Mouse (Mus musculus) neural tube, embryonic 11.5 days (tissue): ENCODE results near the gene Gatad2b. TPM values are rescaled to one million over a fixed set of nuclear protein-coding genes. Genes with fewer than 3 reads are reported as not detected.
A peak's percentile ranks its signal among the peaks of the same experiment; 100 is the strongest.

Experiments used
- ATAC-seq: fragments of 200-750 bp; cut with Nextera tagmentation; 2 replicates; pipeline ENCODE4 v1.8.0; 2017; ENCODE audit warnings: moderate number of reproducible peaks, mild to moderate bottlenecking, moderate TSS enrichment, moderate library complexity; ENCODE audit not compliant: insufficient read depth, low FRiP score, low TSS enrichment
- DNase-seq: peaks from one replicate; pipeline ENCODE4 v3.0.0-alpha.2; 2015; ENCODE audit warnings: low spot score
- H3K27ac ChIP-seq: fragments of 300-500 bp; sonication (generic); 2 replicates; pipeline ENCODE4 v1.5.1; 2014; ENCODE audit warnings: low read depth, mild to moderate bottlenecking, low read length
- H3K27me3 ChIP-seq: fragments of 300-500 bp; sonication (generic); 2 replicates; pipeline ENCODE4 v1.6.1; 2014; ENCODE audit warnings: mild to moderate bottlenecking, low read length, mixed read lengths; ENCODE audit not compliant: control insufficient read depth, insufficient read depth
- H3K36me3 ChIP-seq: fragments of 300-500 bp; sonication (generic); 2 replicates; pipeline ENCODE4 v1.6.1; 2014; ENCODE audit warnings: mild to moderate bottlenecking, low read length, moderate library complexity, mixed read lengths; ENCODE audit not compliant: control insufficient read depth, insufficient read depth
- H3K4me1 ChIP-seq: fragments of 300-500 bp; sonication (generic); 2 replicates; pipeline ENCODE4 v1.6.1; 2014; ENCODE audit warnings: low read length, mixed read lengths; ENCODE audit not compliant: control insufficient read depth, insufficient read depth
- H3K4me2 ChIP-seq: fragments of 300-500 bp; sonication (generic); 2 replicates; pipeline ENCODE4 v1.6.1; 2014; ENCODE audit warnings: low read depth, mild to moderate bottlenecking, moderate library complexity
- H3K4me3 ChIP-seq: fragments of 300-500 bp; sonication (generic); 2 replicates; pipeline ENCODE4 v1.5.1; 2014; ENCODE audit warnings: low read depth, low read length
- H3K9ac ChIP-seq: fragments of 300-500 bp; sonication (generic); 2 replicates; pipeline ENCODE4 v1.6.1; 2014; ENCODE audit warnings: mild to moderate bottlenecking, low read length
- H3K9me3 ChIP-seq: fragments of 300-500 bp; sonication (generic); 2 replicates; pipeline ENCODE4 v1.6.1; 2016; ENCODE audit warnings: low read length; ENCODE audit not compliant: control insufficient read depth
- WGBS: fragments of 180-500 bp; shearing (Covaris S2); extraction: QIAGEN DNeasy Blood & Tissue Kit; methylation state at CpG from one replicate; pipeline ENCODE4 v1.1.7; 2014; 5-methylcytosine and 5-hydroxymethylcytosine counted together
- polyA plus RNA-seq: library from polyadenylated mRNA; unstranded; fragments of >200 nt; fragmentation: Nextera tagmentation; extraction: Ambion mirVana; gene quantifications from 2 replicates; pipeline ENCODE4 v1.2.1, GENCODE M21; 2014

The Gatad2b gene
- polyA plus RNA-seq, 1 experiment from 2014 or later: 9.2 TPM

GRCm38 (mm10) chr3:90264687-90265033 lies 28.3 kb upstream of the Gatad2b start:
- DNase-seq: no peak
- Histone ChIP-seq H3K4me3 (peak overlapping the region; percentile 87), H3K4me1 (peaks cover 7% of the 10 kb centered on the region), H3K4me2 (peak overlapping the region; percentile 89; the same call in 1 of the 2 replicates), H3K36me3 (peaks cover 15% of the 10 kb centered on the region), H3K27ac (peak overlapping the region; percentile 92; the same call in 1 of the 2 replicates), H3K9ac (peak overlapping the region; percentile 10; the same call in 1 of the 2 replicates), H3K9me3 (no peaks in the 10 kb centered on the region), H3K27me3 (no peaks in the 10 kb centered on the region)
- 38% methylated on average over 10 of the region's 10 CpGs for WGBS
- ATAC-seq: no peak

DNA sequence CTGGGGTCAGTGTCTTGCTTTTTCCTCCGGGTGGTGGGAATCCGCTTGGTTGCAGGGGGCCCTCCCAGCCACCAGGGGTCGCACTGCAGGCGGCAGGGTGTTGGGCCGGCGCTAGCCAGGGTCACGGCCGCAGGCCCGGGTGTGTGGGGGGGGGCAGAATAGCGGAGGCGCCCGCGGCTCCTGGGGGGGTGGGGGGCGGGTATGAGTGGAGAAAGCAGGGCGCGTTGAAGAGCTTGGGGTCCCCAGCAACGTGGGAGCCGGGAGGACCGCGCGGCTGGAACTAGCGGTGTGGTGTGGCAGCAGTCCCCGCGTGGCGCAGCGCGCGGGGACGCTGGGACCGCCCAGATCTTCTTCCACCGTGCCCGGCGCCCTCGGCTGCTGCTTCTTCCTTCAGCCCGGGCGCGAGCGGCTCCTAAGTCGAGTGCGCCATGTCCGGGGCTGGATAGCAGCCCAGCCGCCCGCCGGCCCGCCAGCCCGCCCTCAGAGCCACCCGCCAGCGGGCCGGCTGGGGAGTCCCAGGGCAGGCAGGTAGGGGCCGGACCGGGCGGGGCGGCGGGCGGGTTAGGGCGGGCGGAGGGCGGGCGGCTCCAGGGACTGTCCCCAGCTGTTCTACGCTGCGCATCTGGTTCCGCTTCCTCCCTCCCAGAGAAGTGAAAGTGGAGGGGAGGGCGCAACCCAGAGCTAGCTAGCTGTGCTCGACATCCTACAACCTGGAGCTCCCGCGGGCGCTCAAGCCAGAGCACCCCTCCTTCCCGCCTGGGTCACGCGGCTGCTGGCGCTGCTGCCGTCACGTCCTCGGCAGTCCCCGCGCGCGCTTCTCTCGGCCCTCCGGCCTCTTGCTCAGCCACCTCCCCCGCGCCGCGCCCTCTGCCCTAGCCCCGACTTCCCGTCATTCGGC lies 27.7 kb upstream of the Gatad2b start, which contains the start of gene Dennd4b:
Dennd4b (plus strand) TSS at position 152 of the 898 bp plus-strand sequence.
- H3K9me3 ChIP-seq: no peaks in the 10 kb centered on the region
- DNase-seq: peak; percentile 87
- peak within 1 kb of the TSS; percentile 92 for H3K27ac ChIP-seq
- peaks cover 13% of the 10 kb centered on the region for H3K36me3 ChIP-seq
- peak within 1 kb of the TSS; percentile 89 for H3K4me2 ChIP-seq
- peaks cover 7% of the 10 kb centered on the region for H3K4me1 ChIP-seq
- H3K9ac ChIP-seq: peak within 1 kb of the TSS; percentile 95
- peak within 1 kb of the TSS; percentile 87 for H3K4me3 ChIP-seq
- ATAC-seq: peak; percentile 81
- H3K27me3 ChIP-seq: no peaks in the 10 kb centered on the region
- WGBS: under 1% methylated on average over 43 of the region's 87 CpGs

DNA sequence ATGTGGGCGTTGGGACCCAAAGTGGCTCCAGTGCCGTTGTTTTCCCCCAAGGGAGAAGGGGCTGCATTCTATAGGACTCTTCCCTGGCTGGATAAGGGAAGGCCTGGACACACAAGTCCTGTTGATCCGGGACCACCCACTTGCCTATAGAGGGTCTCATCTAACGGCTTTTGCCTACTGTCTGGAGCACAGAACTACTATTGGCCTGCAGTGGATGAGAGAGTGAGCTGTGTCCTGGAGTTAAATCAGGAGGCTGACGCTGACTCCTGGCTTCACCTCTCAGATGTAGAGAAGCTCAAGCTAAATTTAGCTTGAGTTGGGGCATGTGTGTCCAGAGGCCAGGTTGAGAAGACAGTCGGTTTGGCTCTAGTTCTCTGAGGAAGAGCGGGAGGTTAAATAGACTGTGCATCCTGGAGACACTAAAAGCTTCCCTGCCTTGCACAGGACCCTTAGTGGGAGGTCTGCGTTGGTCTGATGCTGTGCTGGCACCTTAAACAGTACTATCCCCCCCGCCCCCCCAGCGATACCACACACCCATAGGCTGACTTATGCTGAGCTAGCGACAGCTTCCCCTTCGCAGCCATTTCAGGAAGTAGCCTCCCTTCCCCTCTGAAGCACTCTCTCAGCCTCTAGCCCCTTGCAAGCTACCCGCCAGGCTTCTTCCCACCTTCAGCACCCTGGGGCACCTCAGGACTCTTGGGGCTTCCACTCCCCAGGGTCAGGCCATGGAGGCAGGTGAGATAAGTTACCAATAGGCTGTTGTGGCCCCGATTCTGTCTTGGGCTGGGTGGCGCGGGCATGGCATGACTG lies 26.8 kb upstream of the Gatad2b start:
- Histone ChIP-seq H3K4me2 (peak overlapping the region; percentile 89), H3K27me3 (no peaks in the 10 kb centered on the region), H3K9ac (peak overlapping the region; percentile 95), H3K4me1 (peaks cover 7% of the 10 kb centered on the region), H3K36me3 (peaks cover 10% of the 10 kb centered on the region), H3K9me3 (no peaks in the 10 kb centered on the region), H3K4me3 (peak overlapping the region; percentile 87), H3K27ac (peak overlapping the region; percentile 92)
- DNase-seq (no peak), ATAC-seq (no peak; the same call in 1 of the 2 replicates)
- WGBS: 26% methylated on average over 16 of the region's 16 CpGs

DNA sequence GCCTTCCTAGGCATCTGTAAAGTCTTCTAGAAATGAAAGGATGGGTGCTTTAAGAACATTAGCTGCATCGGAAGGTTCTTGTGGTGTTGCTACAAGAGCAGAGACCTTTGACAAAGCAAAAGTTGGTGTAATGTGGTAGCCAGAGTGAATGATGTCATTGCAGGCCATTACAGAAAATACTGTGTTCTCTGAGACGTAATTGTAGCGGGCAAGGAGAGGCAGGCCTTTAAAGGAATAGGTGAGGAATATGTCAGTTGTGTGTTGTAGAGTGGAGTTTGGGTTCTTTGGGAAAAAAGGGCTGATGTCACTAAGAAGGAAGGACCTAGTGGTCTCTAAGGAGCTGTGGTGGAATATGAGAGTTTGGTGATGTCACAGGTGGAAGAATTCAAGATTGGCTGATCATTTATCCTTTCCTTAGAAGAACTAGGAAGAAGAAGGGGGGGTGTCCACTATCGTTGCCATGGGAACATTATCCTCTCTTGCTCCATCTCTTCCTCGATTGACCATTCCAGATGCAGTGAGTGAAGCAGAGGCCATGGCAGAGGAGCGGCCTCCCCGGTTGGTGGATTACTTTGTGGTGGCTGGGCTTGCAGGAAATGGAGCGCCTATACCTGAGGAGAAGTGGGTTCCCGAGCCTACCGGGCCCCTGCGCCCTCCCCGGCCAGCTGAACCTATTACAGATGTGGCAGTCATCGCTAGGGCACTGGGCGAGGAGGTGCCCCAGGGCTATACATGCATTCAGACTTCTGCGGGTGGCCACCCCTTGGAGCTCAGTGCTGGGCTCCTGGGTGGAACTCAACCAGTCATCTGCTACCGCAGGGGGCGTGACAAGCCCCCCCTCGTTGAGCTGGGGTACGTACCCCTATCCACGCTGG lies 25.8 kb upstream of the Gatad2b start:
- 92% methylated on average over 20 of the region's 20 CpGs for WGBS
- ATAC-seq: no peak
- Histone ChIP-seq H3K4me1 (peaks cover 7% of the 10 kb centered on the region), H3K4me2 (peak overlapping the region; percentile 6; the same call in 1 of the 2 replicates), H3K36me3 (peaks cover 10% of the 10 kb centered on the region), H3K9ac (no peak overlapping the region), H3K4me3 (no peak overlapping the region), H3K27ac (no peak overlapping the region), H3K9me3 (no peaks in the 10 kb centered on the region), H3K27me3 (no peaks in the 10 kb centered on the region)
- no peak for DNase-seq

- Histone ChIP-seq H3K27ac (no peak overlapping the region), H3K36me3 (peaks cover 8% of the 10 kb centered on the region), H3K9me3 (no peaks in the 10 kb centered on the region), H3K4me3 (no peak overlapping the region), H3K4me1 (peaks cover 7% of the 10 kb centered on the region), H3K27me3 (no peaks in the 10 kb centered on the region), H3K4me2 (no peak overlapping the region), H3K9ac (no peak overlapping the region)
- ATAC-seq: no peak
- WGBS: 90% methylated on average over 11 of the region's 11 CpGs
- no peak for DNase-seq
These were observed 24.8 kb upstream of the Gatad2b start for GRCm38 (mm10) chr3:90268190-90268589.

GRCm38 (mm10) chr3:90268971-90269370 lies 24.0 kb upstream of the Gatad2b start:
- no peaks in the 10 kb centered on the region for H3K9me3 ChIP-seq
- H3K27me3 ChIP-seq: no peaks in the 10 kb centered on the region
- H3K9ac ChIP-seq: no peak overlapping the region
- H3K36me3 ChIP-seq: peaks cover 4% of the 10 kb centered on the region
- WGBS: 88% methylated on average over 16 of the region's 16 CpGs
- no peak for ATAC-seq
- H3K4me2 ChIP-seq: no peak overlapping the region
- DNase-seq: no peak
- H3K27ac ChIP-seq: no peak overlapping the region
- peaks cover 7% of the 10 kb centered on the region for H3K4me1 ChIP-seq
- no peak overlapping the region for H3K4me3 ChIP-seq

GRCm38 (mm10) chr3:90270784-90271183 lies 22.2 kb upstream of the Gatad2b start:
- peaks cover 7% of the 10 kb centered on the region for H3K4me1 ChIP-seq
- no peak overlapping the region for H3K4me2 ChIP-seq
- H3K27ac ChIP-seq: no peak overlapping the region
- H3K9ac ChIP-seq: no peak overlapping the region
- H3K9me3 ChIP-seq: no peaks in the 10 kb centered on the region
- peaks cover 4% of the 10 kb centered on the region for H3K36me3 ChIP-seq
- WGBS: 92% methylated on average over 8 of the region's 8 CpGs
- H3K27me3 ChIP-seq: no peaks in the 10 kb centered on the region
- ATAC-seq (no peak), DNase-seq (no peak)
- H3K4me3 ChIP-seq: no peak overlapping the region

DNA sequence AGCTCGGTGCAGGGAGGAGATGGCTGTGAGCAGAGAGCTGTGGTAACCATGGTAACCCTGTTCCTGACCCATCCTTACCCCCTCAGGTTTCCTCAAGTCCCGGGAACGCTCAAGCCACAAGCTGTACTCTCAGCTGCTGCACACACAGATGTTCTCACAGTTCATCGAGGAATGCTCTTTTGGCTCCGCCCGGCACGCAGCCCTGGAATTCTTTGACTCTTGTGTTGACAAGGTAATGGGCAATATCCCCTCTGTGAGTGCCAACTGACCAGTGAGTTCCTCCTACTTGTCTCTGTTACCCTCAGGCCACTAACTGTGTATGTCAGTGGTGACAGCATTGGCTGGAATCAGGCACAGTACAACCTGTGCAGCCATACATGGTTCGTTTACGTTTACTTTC lies 20.8 kb upstream of the Gatad2b start:
- 71% methylated on average over 9 of the region's 9 CpGs for WGBS
- DNase-seq: no peak
- Histone ChIP-seq H3K4me2 (no peak overlapping the region), H3K4me1 (no peaks in the 10 kb centered on the region), H3K27ac (no peak overlapping the region), H3K9ac (no peak overlapping the region), H3K9me3 (no peaks in the 10 kb centered on the region), H3K36me3 (peaks cover 4% of the 10 kb centered on the region), H3K4me3 (no peak overlapping the region), H3K27me3 (no peaks in the 10 kb centered on the region)
- ATAC-seq: no peak
